Mouse (Mus musculus): Measurements from ENCODE around the gene Kcnk10.

The Kcnk10 gene

GRCm38 (mm10) chr12:98406598-98406997 is 171.5 kb downstream of the Kcnk10 start:
- DNase-seq (ENCODE audit: low spot score) = no peak

- no peak for DNase-seq (ENCODE audit: low spot score)
Measured at GRCm38 (mm10) chr12:98406076-98406475, 172.0 kb downstream of the Kcnk10 start.

- no peak for DNase-seq (ENCODE audit: low spot score)
Measured at GRCm38 (mm10) chr12:98396586-98396985, 181.5 kb downstream of the Kcnk10 start.

- DNase-seq (ENCODE audit: low spot score) = no peak
Measured at GRCm38 (mm10) chr12:98394115-98394514, 184.0 kb downstream of the Kcnk10 start.

- DNase-seq (ENCODE audit: low spot score) = no peak
Measured at GRCm38 (mm10) chr12:98391347-98391746, 186.8 kb downstream of the Kcnk10 start.

GRCm38 (mm10) chr12:98389618-98390017 is 188.5 kb downstream of the Kcnk10 start:
- no peak for DNase-seq (ENCODE audit: low spot score)

Data from ovary, postnatal 14 days (tissue).